Mouse (Mus musculus): ENCODE data around the gene Olfr504.
"Not testable (repeated sequence)": the region's sequence is repeated elsewhere in the genome, so short reads cannot be mapped to it uniquely, and the experiment has no call there.

Gene Olfr504

GRCm38 (mm10) chr7:108565693-108566092 lies at the start of gene Olfr504:
TSS of gene Olfr504 (minus strand) at chr7:108565793.
- no peak for DNase-seq (ENCODE audit: low read depth, low spot score)

- DNase-seq (ENCODE audit: low read depth, low spot score): no peak
Measured at GRCm38 (mm10) chr7:108614110-108614509, 48.5 kb upstream of the Olfr504 start.

GRCm38 (mm10) chr7:108610487-108610886 lies 44.9 kb upstream of the Olfr504 start, which contains the start of gene Olfr506:
TSS of gene Olfr506 (plus strand) at chr7:108610787.
- DNase-seq (ENCODE audit: low read depth, low spot score): no peak

- DNase-seq (ENCODE audit: low read depth, low spot score): not testable (repeated sequence)
Measured at GRCm38 (mm10) chr7:108601916-108602315, 36.3 kb upstream of the Olfr504 start.

GRCm38 (mm10) chr7:108589797-108590196 lies 24.2 kb upstream of the Olfr504 start:
- no peak for DNase-seq (ENCODE audit: low read depth, low spot score)

GRCm38 (mm10) chr7:108544227-108544626 lies 21.4 kb downstream of the Olfr504 start, which contains the start of gene Olfr503:
TSS of gene Olfr503 (plus strand) at chr7:108544527.
- not testable (repeated sequence) for DNase-seq (ENCODE audit: low read depth, low spot score)

- DNase-seq (ENCODE audit: low read depth, low spot score): no peak
Measured at GRCm38 (mm10) chr7:108542416-108542815, 23.2 kb downstream of the Olfr504 start.

GRCm38 (mm10) chr7:108524965-108525364 lies 40.6 kb downstream of the Olfr504 start, which contains the start of gene Olfr502:
TSS of gene Olfr502 (minus strand) at chr7:108525065.
- DNase-seq (ENCODE audit: low read depth, low spot score): no peak
